Mouse (Mus musculus) megakaryocyte-erythroid progenitor cell, adult 5-6 weeks (primary cell): ENCODE data around the gene Mbd3. TPM values are rescaled to one million over a fixed set of nuclear protein-coding genes. Genes with fewer than 3 reads are reported as not detected.

Experiments
- ATAC-seq: replicated peaks from 2 replicates; pipeline ENCODE4 v1.8.0; 2016; ENCODE audit warnings: mild to moderate bottlenecking, inconsistent platforms; ENCODE audit not compliant: severe bottlenecking, poor library complexity, low FRiP score, low TSS enrichment
- total RNA-seq, 2 experiments: library from RNA; stranded (forward) in 1 of 2; stranded (reverse) in 1 of 2; fragments of 200-1000, 215-1000 nt in 1 of 2; fragments of >200 nt in 1 of 2; fragmentation: Nextera tagmentation in 1 of 2; gene quantifications; 2 replicates each; pipeline ENCODE4 v1.2.3; 2014 to 2017

Mbd3 gene
- total RNA-seq, 2 experiments from 2014 or later, result 93.8 to 105 TPM

GRCm38 (mm10) chr10:80376160-80376559 lies 23.2 kb downstream of the Mbd3 start:
- peak; percentile 77 for ATAC-seq

- ATAC-seq, result peak; percentile 58; the same call in 1 of the 2 replicates
Measured at GRCm38 (mm10) chr10:80374063-80374462, 25.3 kb downstream of the Mbd3 start.

GRCm38 (mm10) chr10:80372706-80373105 lies 26.6 kb downstream of the Mbd3 start:
- no peak for ATAC-seq

GRCm38 (mm10) chr10:80371983-80372382 lies 27.4 kb downstream of the Mbd3 start:
- no peak for ATAC-seq

GRCm38 (mm10) chr10:80371411-80371966 lies 27.9 kb downstream of the Mbd3 start:
- ATAC-seq, result no peak

GRCm38 (mm10) chr10:80369995-80370747 lies 29.2 kb downstream of the Mbd3 start:
- ATAC-seq, result no peak

GRCm38 (mm10) chr10:80368392-80368791 lies 31.0 kb downstream of the Mbd3 start:
- ATAC-seq, result no peak

- no peak for ATAC-seq
Measured at GRCm38 (mm10) chr10:80367954-80368353, 31.4 kb downstream of the Mbd3 start.

- no peak for ATAC-seq
Measured at GRCm38 (mm10) chr10:80365736-80366135, 33.6 kb downstream of the Mbd3 start.

GRCm38 (mm10) chr10:80363734-80364133 lies 35.6 kb downstream of the Mbd3 start:
- ATAC-seq, result no peak

- ATAC-seq, result no peak; the same call in 1 of the 2 replicates
Measured at GRCm38 (mm10) chr10:80357994-80358639, 41.2 kb downstream of the Mbd3 start.

GRCm38 (mm10) chr10:80357336-80357735 lies 42.0 kb downstream of the Mbd3 start:
- ATAC-seq, result no peak

GRCm38 (mm10) chr10:80356737-80357136 lies 42.6 kb downstream of the Mbd3 start:
- ATAC-seq, result no peak

GRCm38 (mm10) chr10:80356001-80356682 lies 43.2 kb downstream of the Mbd3 start, which contains the start of gene Plk5:
TSS of gene Plk5 (plus strand) at chr10:80356459.
- ATAC-seq, result no peak

- no peak for ATAC-seq
Measured at GRCm38 (mm10) chr10:80355431-80355830, 43.9 kb downstream of the Mbd3 start.

- ATAC-seq, result no peak
Measured at GRCm38 (mm10) chr10:80352727-80353126, 46.6 kb downstream of the Mbd3 start.

GRCm38 (mm10) chr10:80351896-80352295 lies 47.5 kb downstream of the Mbd3 start:
- no peak for ATAC-seq

- ATAC-seq, result peak; percentile 86
Measured at GRCm38 (mm10) chr10:80350292-80350691, 49.1 kb downstream of the Mbd3 start.

- ATAC-seq, result no peak
Measured at GRCm38 (mm10) chr10:80348981-80349380, 50.4 kb downstream of the Mbd3 start.

GRCm38 (mm10) chr10:80348244-80348781 lies 51.0 kb downstream of the Mbd3 start, which contains the start of gene Adamtsl5:
TSS of gene Adamtsl5 (minus strand) at chr10:80348412.
- ATAC-seq, result 0 out of 2 replicates have a peak, but pooled peaks have one; percentile 18
